Mouse (Mus musculus): Measurements from ENCODE around the gene Phlda3. TPM values are rescaled to one million over a fixed set of nuclear protein-coding genes. Genes with fewer than 3 reads are reported as not detected.

The Phlda3 gene
- polyA plus RNA-seq, 1 experiment from 2014 or later = 18.6 TPM

- H3K27me3 ChIP-seq (ENCODE audit: control insufficient read depth, insufficient read depth, low read length) = peaks cover 35% of the 10 kb centered on the region
- ATAC-seq (ENCODE audit: low FRiP score) = peak; percentile 67; the same call in 1 of the 2 replicates
- H3K9me3 ChIP-seq (ENCODE audit: control insufficient read depth, low read length) = no peaks in the 10 kb centered on the region
- peak; percentile 58 for DNase-seq (ENCODE audit: low spot score)
- no peaks in the 10 kb centered on the region for H3K36me3 ChIP-seq (ENCODE audit: control insufficient read depth, insufficient read depth, low read length)
- 0 out of 2 replicates have a peak, but pooled peaks cover 2% of the 10 kb centered on the region for H3K4me1 ChIP-seq (replicated peaks; ENCODE audit: control insufficient read depth, insufficient read depth, low read length)
- H3K4me2 ChIP-seq (replicated peaks; ENCODE audit: low read depth, low read length) = peak within 1 kb of the TSS; percentile 99
- H3K4me3 ChIP-seq (ENCODE audit: low read depth, low read length) = peak within 1 kb of the TSS; percentile 53
- H3K27ac ChIP-seq (ENCODE audit: low read depth, low read length) = 0 out of 2 replicates have a peak within 1 kb of the TSS, but pooled peaks have one; percentile 24
- H3K9ac ChIP-seq (ENCODE audit: low read depth, low read length) = peak within 1 kb of the TSS; percentile 64
- WGBS = under 1% methylated on average over 58 of the region's 63 CpGs
Measured at GRCm38 (mm10) chr1:135818481-135819086, 52.7 kb downstream of the Phlda3 start, which contains the start of gene Lad1. Lad1 (plus strand) TSS chr1:135818598.

Other genes starting within 250 kb of the Phlda3 start
- 16.9 and 21.0 TPM in 2 replicates for gene Nav1, start 158.8 kb upstream of the Phlda3 start, polyA plus RNA-seq (2014; fragmentation: Nextera tagmentation; extraction: Ambion mirVana)
- gene Csrp1, start 46.1 kb upstream of the Phlda3 start, polyA plus RNA-seq (2014; fragmentation: Nextera tagmentation; extraction: Ambion mirVana) = 42.2 and 42.8 TPM in 2 replicates
- gene Tnni1, start 13.3 kb downstream of the Phlda3 start, polyA plus RNA-seq (2014; fragmentation: Nextera tagmentation; extraction: Ambion mirVana) = 6.0 and 11.3 TPM in 2 replicates
- gene Lad1, start 52.5 kb downstream of the Phlda3 start, polyA plus RNA-seq (2014; fragmentation: Nextera tagmentation; extraction: Ambion mirVana) = 0.96 and 1.3 TPM in 2 replicates
- gene Tnnt2, start 70.2 kb downstream of the Phlda3 start, polyA plus RNA-seq (2014; fragmentation: Nextera tagmentation; extraction: Ambion mirVana) = 2.0 and 3.3 TPM in 2 replicates
- 0.08 and 0.22 TPM in 2 replicates for gene Pkp1, start 153.1 kb downstream of the Phlda3 start, polyA plus RNA-seq (2014; fragmentation: Nextera tagmentation; extraction: Ambion mirVana)
- not detected in 2 replicates for gene Igfn1, start 240.2 kb downstream of the Phlda3 start, polyA plus RNA-seq (2014; fragmentation: Nextera tagmentation; extraction: Ambion mirVana)
- gene Tmem9, start 242.0 kb downstream of the Phlda3 start, polyA plus RNA-seq (2014; fragmentation: Nextera tagmentation; extraction: Ambion mirVana) = 60.8 and 84.0 TPM in 2 replicates